Mouse (Mus musculus): ENCODE measurements at regions not wholly inside any gene's neighbourhood (a gene's known extent, or its start where the extent isn't known, plus 50 kb on each side); places are given as distances from the start of the nearest gene placed in this dataset.

GRCm38 (mm10) chr4:22282536-22283323 is 74.6 kb upstream of the Fbxl4 start:
- in situ Hi-C loops (cut with MboI; ENCODE audit: low sequenced_read_pairs): no loop called here

- in situ Hi-C loops (cut with MboI; ENCODE audit: low sequenced_read_pairs): no loop called here
Observed at GRCm38 (mm10) chr4:22292169-22292568, 65.2 kb upstream of the Fbxl4 start.

- in situ Hi-C loops (cut with MboI; ENCODE audit: low sequenced_read_pairs): no loop called here
Observed at GRCm38 (mm10) chr4:22300206-22300605, 57.1 kb upstream of the Fbxl4 start.

- in situ Hi-C loops (cut with MboI; ENCODE audit: low sequenced_read_pairs): no loop called here
Observed at GRCm38 (mm10) chr4:22301148-22301942, 56.0 kb upstream of the Fbxl4 start.

GRCm38 (mm10) chr4:22301943-22302215 is 55.5 kb upstream of the Fbxl4 start:
- in situ Hi-C loops (cut with MboI; ENCODE audit: low sequenced_read_pairs): no loop called here

- in situ Hi-C loops (cut with MboI; ENCODE audit: low sequenced_read_pairs): no loop called here
Observed at GRCm38 (mm10) chr4:22302262-22302661, 55.1 kb upstream of the Fbxl4 start.
